Mouse (Mus musculus): ENCODE measurements at regions not wholly inside any gene's neighbourhood (a gene's known extent, or its start where the extent isn't known, plus 50 kb on each side); places are given as distances from the start of the nearest gene placed in this dataset.

- WGBS = 90% methylated on average over 3 of the region's 3 CpGs
- Histone ChIP-seq H3K4me1 (replicated peaks) (no peaks in the 10 kb centered on the region), H3K27me3 (no peaks in the 10 kb centered on the region), H3K36me3 (no peaks in the 10 kb centered on the region), H3K9me3 (0 out of 2 replicates have a peak, but pooled peaks cover 3% of the 10 kb centered on the region), H3K4me2 (replicated peaks) (no peak overlapping the region), H3K4me3 (replicated peaks) (no peak overlapping the region), H3K9ac (replicated peaks) (no peak overlapping the region), H3K27ac (no peak overlapping the region)
- no peak for ATAC-seq
Observed at GRCm38 (mm10) chr13:60237091-60237490, 59.9 kb upstream of the Gas1 start.

DNA sequence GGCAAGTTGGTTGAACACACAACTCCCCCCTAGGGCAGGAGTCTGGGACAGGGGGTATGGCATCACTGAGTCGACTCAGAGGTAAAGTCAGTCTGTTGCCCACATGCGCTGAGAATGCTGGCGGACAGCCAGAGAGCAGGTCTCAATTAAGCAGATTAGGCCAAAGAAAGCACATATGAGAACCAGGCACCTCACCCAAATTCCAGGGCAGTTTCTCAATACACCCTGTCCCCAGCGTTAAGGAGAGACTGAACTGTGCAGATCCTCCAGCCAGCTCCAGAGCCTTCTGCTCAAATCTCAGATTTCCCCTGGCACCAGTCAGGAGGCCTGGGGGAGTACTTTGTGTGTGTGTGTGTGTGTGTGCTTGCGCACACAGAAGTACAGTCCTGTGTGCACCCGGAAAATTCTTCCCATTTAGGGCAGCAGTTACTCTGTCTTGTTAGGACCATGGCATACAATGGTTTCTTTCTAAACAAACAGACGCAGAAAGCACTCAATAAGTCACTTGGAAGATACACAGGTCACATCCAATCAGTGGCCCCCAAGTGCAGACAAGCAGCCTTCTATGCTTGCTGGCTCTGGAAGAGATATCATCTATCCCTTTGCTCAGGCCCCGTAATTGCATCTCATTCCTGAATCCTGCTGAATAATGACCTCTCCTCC, 65.4 kb upstream of the Gas1 start:
- H3K36me3 ChIP-seq = no peaks in the 10 kb centered on the region
- no peak for ATAC-seq
- no peaks in the 10 kb centered on the region for H3K27me3 ChIP-seq
- H3K27ac ChIP-seq = no peak overlapping the region
- no peak overlapping the region for H3K4me3 ChIP-seq (replicated peaks)
- no peak overlapping the region for H3K4me2 ChIP-seq (replicated peaks)
- WGBS = 61% methylated on average over 8 of the region's 8 CpGs
- no peak overlapping the region for H3K9ac ChIP-seq (replicated peaks)
- H3K9me3 ChIP-seq = 0 out of 2 replicates have a peak, but pooled peaks cover 3% of the 10 kb centered on the region
- H3K4me1 ChIP-seq (replicated peaks) = peaks cover 9% of the 10 kb centered on the region; the same call in 1 of the 2 replicates

- 58% methylated on average over 4 of the region's 4 CpGs for WGBS
- no peak overlapping the region for H3K9ac ChIP-seq (replicated peaks)
- H3K4me3 ChIP-seq (replicated peaks) = no peak overlapping the region
- no peak overlapping the region for H3K4me2 ChIP-seq (replicated peaks)
- H3K27ac ChIP-seq = no peak overlapping the region
- no peak for ATAC-seq
- H3K4me1 ChIP-seq (replicated peaks) = peaks cover 9% of the 10 kb centered on the region; the same call in 1 of the 2 replicates
- no peaks in the 10 kb centered on the region for H3K27me3 ChIP-seq
- H3K36me3 ChIP-seq = no peaks in the 10 kb centered on the region
- 0 out of 2 replicates have a peak, but pooled peaks cover 3% of the 10 kb centered on the region for H3K9me3 ChIP-seq
Observed at GRCm38 (mm10) chr13:60243110-60243481, 65.9 kb upstream of the Gas1 start.

DNA sequence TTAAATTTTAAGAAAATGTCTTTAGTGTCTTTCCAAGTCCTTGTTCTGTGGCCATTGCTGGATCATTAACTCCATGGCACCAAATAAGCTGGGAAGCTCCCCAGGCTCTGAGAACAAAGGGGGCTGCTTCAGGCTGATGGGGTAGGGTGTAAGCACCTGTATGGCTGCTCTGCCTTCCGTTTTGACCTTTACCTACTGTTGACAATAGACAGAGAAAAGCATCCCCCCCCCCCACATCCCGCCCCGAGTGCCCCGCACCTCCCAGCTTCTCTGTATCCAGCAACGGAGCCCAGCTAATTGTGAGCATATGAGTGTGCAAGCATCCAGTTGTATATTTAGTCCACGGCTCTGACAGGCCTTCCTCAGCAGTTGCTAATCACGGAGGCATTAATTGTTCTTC, 78.0 kb upstream of the Gas1 start:
- Histone ChIP-seq H3K27ac (no peak overlapping the region), H3K36me3 (no peaks in the 10 kb centered on the region), H3K4me3 (replicated peaks) (no peak overlapping the region), H3K27me3 (no peaks in the 10 kb centered on the region), H3K9me3 (no peaks in the 10 kb centered on the region), H3K4me2 (replicated peaks) (no peak overlapping the region), H3K9ac (replicated peaks) (no peak overlapping the region), H3K4me1 (replicated peaks) (no peaks in the 10 kb centered on the region)
- ATAC-seq = no peak
- 65% methylated on average over 7 of the region's 7 CpGs for WGBS

GRCm38 (mm10) chr13:60255715-60256114, 78.5 kb upstream of the Gas1 start:
- Histone ChIP-seq H3K9me3 (no peaks in the 10 kb centered on the region), H3K4me1 (replicated peaks) (no peaks in the 10 kb centered on the region), H3K4me3 (replicated peaks) (no peak overlapping the region), H3K36me3 (no peaks in the 10 kb centered on the region), H3K4me2 (replicated peaks) (no peak overlapping the region), H3K27ac (no peak overlapping the region), H3K27me3 (no peaks in the 10 kb centered on the region), H3K9ac (replicated peaks) (no peak overlapping the region)
- no peak for ATAC-seq
- 47% methylated on average over 7 of the region's 7 CpGs for WGBS

DNA sequence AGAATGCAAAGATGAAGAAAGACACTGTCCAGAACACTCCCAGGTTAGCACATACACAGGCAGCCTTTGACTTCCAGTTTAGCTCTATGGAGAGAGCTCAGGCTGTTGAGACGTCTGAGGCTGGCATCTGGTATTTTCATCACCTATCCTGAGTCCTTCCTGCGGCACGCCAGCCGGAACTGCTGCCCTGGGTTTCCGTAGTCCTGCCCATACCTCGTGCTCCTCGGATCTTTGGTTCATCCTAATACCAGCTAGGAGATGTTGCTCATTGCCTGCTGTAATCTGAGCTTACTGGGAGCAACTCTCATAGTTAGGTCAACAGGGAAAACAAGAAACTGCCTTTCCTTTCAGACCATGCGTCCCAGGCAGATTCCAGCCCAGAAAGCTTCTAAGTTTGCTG, 79.8 kb upstream of the Gas1 start:
- no peak overlapping the region for H3K4me2 ChIP-seq (replicated peaks)
- H3K36me3 ChIP-seq = no peaks in the 10 kb centered on the region
- no peaks in the 10 kb centered on the region for H3K9me3 ChIP-seq
- H3K27me3 ChIP-seq = no peaks in the 10 kb centered on the region
- ATAC-seq = no peak
- 78% methylated on average over 8 of the region's 8 CpGs for WGBS
- H3K9ac ChIP-seq (replicated peaks) = no peak overlapping the region
- H3K4me1 ChIP-seq (replicated peaks) = no peaks in the 10 kb centered on the region
- no peak overlapping the region for H3K4me3 ChIP-seq (replicated peaks)
- no peak overlapping the region for H3K27ac ChIP-seq

- H3K4me3 ChIP-seq (replicated peaks) = no peak overlapping the region
- no peak overlapping the region for H3K9ac ChIP-seq (replicated peaks)
- ATAC-seq = no peak
- H3K27ac ChIP-seq = no peak overlapping the region
- no peaks in the 10 kb centered on the region for H3K36me3 ChIP-seq
- no peak overlapping the region for H3K4me2 ChIP-seq (replicated peaks)
- H3K27me3 ChIP-seq = no peaks in the 10 kb centered on the region
- H3K9me3 ChIP-seq = no peaks in the 10 kb centered on the region
- no peaks in the 10 kb centered on the region for H3K4me1 ChIP-seq (replicated peaks)
- WGBS = 83% methylated on average over 3 of the region's 3 CpGs
Observed at GRCm38 (mm10) chr13:60257878-60258277, 80.7 kb upstream of the Gas1 start.

DNA sequence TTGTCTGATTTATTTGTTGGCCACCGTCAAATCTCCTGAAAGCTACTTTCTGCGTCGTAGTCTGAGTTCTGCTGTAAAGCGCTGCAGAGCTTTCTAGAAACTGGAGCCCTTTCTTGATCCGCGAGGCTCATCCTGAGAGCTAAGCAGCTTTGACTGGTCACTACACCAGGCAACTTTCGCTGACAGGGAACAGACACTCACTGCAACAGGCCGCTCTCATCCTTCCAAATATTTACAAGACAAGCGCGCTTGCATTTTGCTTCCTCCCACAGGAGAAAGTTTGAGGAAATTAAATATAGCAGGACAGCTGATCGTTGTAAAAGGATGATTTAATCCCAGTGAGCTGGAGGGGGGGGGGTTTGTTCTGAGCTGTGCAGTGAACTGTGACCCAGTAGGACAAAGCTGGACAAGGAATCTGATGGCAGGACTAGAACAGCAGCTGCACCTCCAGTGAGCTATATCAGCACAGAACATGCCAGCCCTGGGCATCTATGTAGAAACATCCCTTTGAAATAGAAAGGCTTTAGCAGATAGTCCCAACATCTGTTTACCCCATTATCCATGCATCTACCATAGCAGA, 85.4 kb upstream of the Gas1 start:
- no peak for ATAC-seq

DNA sequence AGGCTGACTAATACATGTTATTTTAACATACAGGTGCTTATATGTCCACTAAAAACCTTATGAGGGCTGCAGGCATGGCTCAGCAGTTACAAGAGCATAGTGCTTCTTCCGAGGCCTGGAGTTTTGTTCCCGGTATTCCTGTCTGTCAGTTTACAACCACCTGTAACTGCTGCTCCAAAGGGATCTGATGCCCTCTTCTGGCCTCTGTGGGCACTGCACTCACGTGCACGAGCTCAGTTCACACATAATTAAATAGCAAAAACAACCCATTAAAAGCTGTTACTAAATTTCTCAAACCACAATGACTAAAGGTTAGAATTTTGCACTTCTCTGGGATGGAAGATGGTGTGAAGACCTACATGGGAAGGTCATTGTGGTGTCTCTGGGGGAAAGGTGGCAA, 87.3 kb upstream of the Gas1 start:
- 93% methylated on average over 4 of the region's 4 CpGs for WGBS
- H3K9ac ChIP-seq (replicated peaks) = no peak overlapping the region
- no peak overlapping the region for H3K4me3 ChIP-seq (replicated peaks)
- no peak overlapping the region for H3K4me2 ChIP-seq (replicated peaks)
- no peaks in the 10 kb centered on the region for H3K36me3 ChIP-seq
- H3K27me3 ChIP-seq = no peaks in the 10 kb centered on the region
- H3K9me3 ChIP-seq = no peaks in the 10 kb centered on the region
- ATAC-seq = no peak
- H3K27ac ChIP-seq = no peak overlapping the region
- H3K4me1 ChIP-seq (replicated peaks) = no peaks in the 10 kb centered on the region; the same call in 1 of the 2 replicates

More for the DNA sequence above, 85.4 kb upstream of the Gas1 start:
- Histone ChIP-seq H3K9me3 (no peaks in the 10 kb centered on the region), H3K27ac (no peak overlapping the region), H3K9ac (replicated peaks) (no peak overlapping the region), H3K4me1 (replicated peaks) (no peaks in the 10 kb centered on the region), H3K4me3 (replicated peaks) (no peak overlapping the region), H3K4me2 (replicated peaks) (no peak overlapping the region), H3K36me3 (no peaks in the 10 kb centered on the region), H3K27me3 (no peaks in the 10 kb centered on the region)
- 76% methylated on average over 11 of the region's 11 CpGs for WGBS

DNA sequence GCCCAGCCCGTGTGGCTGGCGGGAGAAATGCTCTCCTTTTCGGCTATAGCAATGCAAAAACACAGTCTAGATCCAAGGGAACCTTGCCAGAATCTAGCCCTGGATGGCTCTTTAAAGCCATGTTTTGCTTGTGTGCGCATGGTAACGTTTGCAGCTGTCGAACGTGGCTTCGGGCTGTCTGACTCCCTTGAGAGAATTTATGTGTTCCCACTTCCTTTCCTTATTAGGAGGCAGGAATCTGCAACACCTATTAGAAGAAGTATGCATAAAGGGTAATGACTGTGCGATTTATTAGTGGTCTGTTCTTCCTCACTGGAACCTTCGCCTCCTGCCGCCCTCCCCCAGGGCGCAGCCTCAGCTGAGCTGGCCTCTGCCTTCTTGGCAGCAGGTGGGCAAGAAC, 90.4 kb upstream of the Gas1 start:
- no peaks in the 10 kb centered on the region for H3K36me3 ChIP-seq
- no peak overlapping the region for H3K27ac ChIP-seq
- no peaks in the 10 kb centered on the region; the same call in 1 of the 2 replicates for H3K4me1 ChIP-seq (replicated peaks)
- WGBS = 66% methylated on average over 12 of the region's 12 CpGs
- no peak overlapping the region for H3K4me2 ChIP-seq (replicated peaks)
- no peak overlapping the region for H3K9ac ChIP-seq (replicated peaks)
- no peaks in the 10 kb centered on the region for H3K9me3 ChIP-seq
- no peaks in the 10 kb centered on the region for H3K27me3 ChIP-seq
- no peak for ATAC-seq
- no peak overlapping the region for H3K4me3 ChIP-seq (replicated peaks)

DNA sequence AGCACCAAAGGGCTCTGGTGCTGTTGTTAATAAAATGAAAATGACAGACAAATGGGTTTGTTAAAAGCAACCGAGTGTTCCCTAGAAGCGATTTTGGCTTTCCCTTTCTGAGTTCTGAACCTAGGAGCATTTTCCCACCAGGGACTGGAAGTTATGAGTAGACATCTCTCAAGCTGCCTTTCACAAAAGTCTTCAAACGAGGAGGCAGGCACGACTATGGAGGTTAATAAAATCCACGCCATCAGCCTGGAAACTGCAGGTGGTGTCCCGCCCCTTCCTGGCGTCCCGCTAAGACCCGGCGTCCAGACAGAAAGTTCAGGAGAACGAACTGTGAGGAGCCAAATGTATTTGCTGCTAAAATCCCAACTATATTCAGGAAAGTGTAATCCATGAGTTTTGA, 91.1 kb upstream of the Gas1 start:
- H3K9ac ChIP-seq (replicated peaks) = no peak overlapping the region

GRCm38 (mm10) chr13:60269406-60269841, 92.3 kb upstream of the Gas1 start:
- H3K36me3 ChIP-seq = no peaks in the 10 kb centered on the region
- 0 out of 2 replicates have a peak, but pooled peaks cover 6% of the 10 kb centered on the region for H3K9me3 ChIP-seq
- H3K4me2 ChIP-seq (replicated peaks) = no peak overlapping the region
- ATAC-seq = no peak
- WGBS = 71% methylated on average over 9 of the region's 9 CpGs
- no peak overlapping the region for H3K4me3 ChIP-seq (replicated peaks)
- H3K4me1 ChIP-seq (replicated peaks) = no peaks in the 10 kb centered on the region; the same call in 1 of the 2 replicates
- no peak overlapping the region for H3K9ac ChIP-seq (replicated peaks)
- no peaks in the 10 kb centered on the region for H3K27me3 ChIP-seq
- H3K27ac ChIP-seq = no peak overlapping the region

More for the DNA sequence above, 91.1 kb upstream of the Gas1 start:
- Histone ChIP-seq H3K4me2 (replicated peaks) (no peak overlapping the region), H3K27ac (no peak overlapping the region), H3K27me3 (no peaks in the 10 kb centered on the region), H3K36me3 (no peaks in the 10 kb centered on the region), H3K9me3 (no peaks in the 10 kb centered on the region), H3K4me3 (replicated peaks) (no peak overlapping the region), H3K4me1 (replicated peaks) (no peaks in the 10 kb centered on the region; the same call in 1 of the 2 replicates)
- no peak for ATAC-seq
- WGBS = 83% methylated on average over 11 of the region's 11 CpGs
